ENCODE assay signal across 13 mouse cellular contexts in the genomic region with DNA sequence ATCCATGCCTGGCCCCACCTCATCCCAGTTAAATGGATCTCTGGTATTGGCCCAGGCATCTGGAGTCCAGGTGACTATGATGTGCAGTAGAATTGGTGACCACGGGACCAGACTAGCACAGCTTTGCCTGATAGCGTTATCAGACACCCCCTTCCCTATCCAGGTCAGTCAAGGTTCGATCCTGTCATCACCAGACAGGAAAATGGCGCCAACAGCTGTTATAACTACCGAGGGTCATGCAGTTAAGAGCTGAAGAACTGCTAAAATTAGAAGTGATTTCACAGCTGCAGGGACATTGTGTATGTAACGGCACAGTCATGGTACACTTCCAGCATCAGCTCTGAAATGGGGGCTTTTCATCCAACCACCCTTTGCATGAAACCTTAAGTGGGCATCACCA.
DNase-seq lines count a peak whose midpoint lies in the region; ATAC-seq lines count a peak whose summit lies in the region.
"Had no signal": no experiment of that assay in that cellular context is flagged by ENCODE, and none has a peak within 500 bp of the region (broad histone marks: within the 10 kb centered on the region; RNA-seq: fewer than 3 reads in every experiment).

No protein-coding gene starts in this region.

- peak; percentile 97 for DNase-seq in heart, adult 11 months
- no peak for DNase-seq in heart, postnatal 25 days (ENCODE audit: low spot score)
- peak; percentile 6 for DNase-seq in forelimb bud, embryonic 11.5 days (ENCODE audit: low read depth, low spot score)
- peak; percentile 63 for DNase-seq in heart, postnatal 4 days
- no peak for DNase-seq in MN1 (ENCODE audit: low spot score)
- no peak for DNase-seq in cerebellum, adult 11 months
- DNase-seq: gastrocnemius, postnatal 25 days; kidney, postnatal 4 days; thymus, postnatal 4 days had no signal

- H3K4me3 ChIP-seq in heart, embryonic 12.5 days: no peak overlapping the region
- H3K4me3 ChIP-seq: embryonic facial prominence, embryonic 15.5 days; hindbrain, embryonic 13.5 days; midbrain, embryonic 10.5 days had no signal

- peaks cover 93% of the 10 kb centered on the region for H3K4me1 ChIP-seq in heart, embryonic 12.5 days (replicated peaks)

- no peak overlapping the region for H3K9ac ChIP-seq in heart, embryonic 12.5 days
- H3K9ac ChIP-seq: embryonic facial prominence, embryonic 15.5 days; hindbrain, embryonic 13.5 days had no signal

- H3K36me3 ChIP-seq in heart, embryonic 12.5 days: peaks cover 75% of the 10 kb centered on the region

- WGBS in heart, embryonic 12.5 days: 13% methylated on average over 6 of the region's 6 CpGs

- intact Hi-C loops in heart, postnatal 25 days (cut with DNase I): loop anchor here (2.0 to 5.0 kb wide), 2 partner anchors 41 to 148 kb away; a partner anchor contains a TSS

- no peak overlapping the region for H3K4me2 ChIP-seq in heart, embryonic 12.5 days
- H3K4me2 ChIP-seq: embryonic facial prominence, embryonic 15.5 days; hindbrain, embryonic 13.5 days had no signal

- peak; percentile 47; the same call in 1 of the 2 replicates for ATAC-seq in heart, embryonic 12.5 days (ENCODE audit: insufficient number of reproducible peaks, low FRiP score)

- H3K27me3 ChIP-seq in heart, embryonic 12.5 days (replicated peaks): no peaks in the 10 kb centered on the region
- H3K27me3 ChIP-seq: embryonic facial prominence, embryonic 15.5 days; hindbrain, embryonic 13.5 days had no signal

- no peaks in the 10 kb centered on the region for H3K9me3 ChIP-seq in heart, embryonic 12.5 days (replicated peaks)
- H3K9me3 ChIP-seq: embryonic facial prominence, embryonic 15.5 days; hindbrain, embryonic 13.5 days; midbrain, embryonic 10.5 days had no signal

- peak overlapping the region; percentile 64 for H3K27ac ChIP-seq in heart, embryonic 12.5 days (ENCODE audit: poor library complexity, severe bottlenecking)
- H3K27ac ChIP-seq: hindbrain, embryonic 13.5 days; midbrain, embryonic 10.5 days had no signal

Comparison
In these comparisons a context has a peak if more than half of its experiments do, and no peak if none do; other contexts are left out.
1. DNase-seq: peak in heart, adult 11 months (single experiment), forelimb bud, embryonic 11.5 days (single experiment) and heart, postnatal 4 days (single experiment); none in heart, postnatal 25 days (single experiment), MN1 (single experiment) and cerebellum, adult 11 months (single experiment).